Mouse (Mus musculus) MEL (cell line): ENCODE results near the gene Klhl25.

Source experiments
- CTCF ChIP-seq, 3 experiments: IDR thresholded peaks in 2 of 3; conservative IDR thresholded peaks in 1 of 3; 2 replicates each; pipeline ENCODE4 v1.5.1; 2011 to 2012; ENCODE audit warnings: low read length in 3 of 3, low read depth in 2 of 3, mild to moderate bottlenecking in 2 of 3, improper control_type of control experiment in 1 of 3, inconsistent platforms in 1 of 3, mixed read lengths in 1 of 3, moderate library complexity in 1 of 3; ENCODE audit not compliant: control insufficient read depth in 1 of 3, insufficient read depth in 1 of 3, poor library complexity in 1 of 3, severe bottlenecking in 1 of 3
- EP300 ChIP-seq, 2 experiments: IDR thresholded peaks; 2 replicates each; pipeline ENCODE4 v1.6.1; 2011; ENCODE audit warnings: improper control_type of control experiment in 2 of 2, low read length in 2 of 2, low read depth in 1 of 2, mild to moderate bottlenecking in 1 of 2
- ETS1 ChIP-seq: IDR thresholded peaks from 2 replicates; pipeline ENCODE4 v1.6.1; 2012; ENCODE audit warnings: low read depth, mild to moderate bottlenecking, inconsistent platforms, low read length, improper control_type of control experiment, moderate library complexity
- GATA1 ChIP-seq: IDR thresholded peaks from 2 replicates; pipeline ENCODE4 v1.6.1; 2011; ENCODE audit warnings: low read depth, low read length, improper control_type of control experiment
- HCFC1 ChIP-seq: IDR thresholded peaks from 2 replicates; pipeline ENCODE4 v1.6.1; 2012; ENCODE audit warnings: low read depth, mild to moderate bottlenecking, inconsistent platforms, low read length, improper control_type of control experiment, moderate library complexity
- JUND ChIP-seq: IDR thresholded peaks from 2 replicates; pipeline ENCODE4 v1.6.1; 2011; ENCODE audit warnings: low read depth, mild to moderate bottlenecking, improper control_type of control experiment, low read length
- MAX ChIP-seq: IDR thresholded peaks from 2 replicates; pipeline ENCODE4 v1.6.1; 2011; ENCODE audit warnings: low read length, improper control_type of control experiment
- MYB ChIP-seq: IDR thresholded peaks from 2 replicates; pipeline ENCODE4 v1.6.1; 2011; ENCODE audit warnings: mild to moderate bottlenecking, low read depth, low read length, improper control_type of control experiment
- POLR2A ChIP-seq, 2 experiments: IDR thresholded peaks; 2 replicates each; pipeline ENCODE4 v1.6.1; 2011 to 2012; ENCODE audit warnings: low read length in 2 of 2, mild to moderate bottlenecking in 2 of 2, control low read depth in 1 of 2, improper control_type of control experiment in 1 of 2, low read depth in 1 of 2, moderate library complexity in 1 of 2; ENCODE audit not compliant: control insufficient read depth in 1 of 2, insufficient read depth in 1 of 2, poor library complexity in 1 of 2
- SIN3A ChIP-seq: IDR thresholded peaks from 2 replicates; pipeline ENCODE4 v1.6.1; 2012; ENCODE audit warnings: low read length, improper control_type of control experiment, inconsistent platforms
- TBP ChIP-seq: IDR thresholded peaks from 2 replicates; pipeline ENCODE4 v1.8.0; 2011; ENCODE audit warnings: low read depth, low read length, improper control_type of control experiment
- USF1 ChIP-seq: IDR thresholded peaks from 2 replicates; pipeline ENCODE4 v1.6.1; 2014; ENCODE audit warnings: low read depth, mild to moderate bottlenecking, inconsistent platforms, low read length, improper control_type of control experiment, moderate library complexity
- ZMIZ1 ChIP-seq: IDR thresholded peaks from 2 replicates; pipeline ENCODE4 v1.6.1; 2012; ENCODE audit warnings: low read depth, mild to moderate bottlenecking, inconsistent platforms, low read length, improper control_type of control experiment, moderate library complexity

DNA sequence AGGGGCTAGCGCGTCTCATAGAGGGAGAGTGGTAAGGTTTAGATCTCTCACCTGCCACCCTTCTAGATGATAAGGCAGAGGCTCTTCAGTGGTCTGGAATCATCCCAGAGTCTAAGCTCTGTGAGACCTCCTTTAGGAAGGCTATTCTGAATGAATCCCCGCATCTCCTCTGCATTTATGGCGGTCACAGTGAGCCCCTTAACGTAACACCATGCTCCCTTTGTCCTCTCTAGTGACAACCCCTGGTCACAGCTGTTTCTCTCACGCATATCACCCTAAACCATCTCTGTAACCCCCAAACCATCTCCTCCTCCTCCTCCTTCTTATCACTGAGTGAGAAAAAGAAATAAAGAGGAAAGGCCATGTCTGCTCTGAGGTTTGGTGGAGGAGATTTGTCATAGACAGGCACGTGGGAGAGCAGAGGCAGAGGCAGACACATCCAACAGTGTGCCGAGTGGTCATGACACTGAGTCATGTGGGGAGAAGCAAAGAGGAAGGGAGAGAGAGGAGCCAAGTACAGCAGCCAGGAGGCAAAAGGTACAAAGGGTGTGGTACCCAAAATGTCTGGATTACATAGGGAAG lies 25.9 kb upstream of the Klhl25 start:
- TF ChIP-seq CTCF (IDR thresholded peaks at IDR 0.05 in 2 of 3, conservative IDR thresholded peaks at IDR 0.05 in 1 of 3; ENCODE audit: control insufficient read depth in 1 of 3, insufficient read depth in 1 of 3, low read depth in 2 of 3, low read length in 3 of 3, poor library complexity in 1 of 3, severe bottlenecking in 1 of 3) (no peak), ZMIZ1 (no peak), EP300 (IDR thresholded peaks at IDR 0.05; ENCODE audit: low read depth in 1 of 2, low read length in 2 of 2) (no peak), POLR2A (IDR thresholded peaks at IDR 0.05; ENCODE audit: control insufficient read depth in 1 of 2, insufficient read depth in 1 of 2, low read depth in 1 of 2, low read length in 2 of 2, poor library complexity in 1 of 2) (no peak), HCFC1 (no peak), MAX (no peak; the same call in 1 of the 2 replicates), USF1 (no peak), ETS1 (no peak), SIN3A (no peak), MYB (no peak), TBP (no peak), GATA1 (no peak), JUND (no peak)
